Mouse (Mus musculus) erythroblast, embryonic 14.5 days (primary cell): ENCODE results near the gene Cbarp. TPM values are rescaled to one million over a fixed set of nuclear protein-coding genes. Genes with fewer than 3 reads are reported as not detected.

Experiments
- H3K27me3 ChIP-seq: 2 replicates; pipeline ENCODE4 v1.6.1; 2012; ENCODE audit warnings: inconsistent platforms; ENCODE audit not compliant: control insufficient read depth
- H3K36me3 ChIP-seq: 2 replicates; pipeline ENCODE4 v1.6.1; 2012; ENCODE audit warnings: mild to moderate bottlenecking, inconsistent platforms; ENCODE audit not compliant: control insufficient read depth
- H3K4me1 ChIP-seq: 2 replicates; pipeline ENCODE4 v1.6.1; 2012; ENCODE audit warnings: inconsistent platforms; ENCODE audit not compliant: control insufficient read depth
- H3K4me3 ChIP-seq: replicated peaks from 2 replicates; pipeline ENCODE3; 2012; ENCODE audit warnings: moderate library complexity, mild to moderate bottlenecking, inconsistent platforms
- H3K9me3 ChIP-seq: 2 replicates; pipeline ENCODE4 v1.6.1; 2012; ENCODE audit warnings: low read length, inconsistent platforms, mixed read lengths; ENCODE audit not compliant: control insufficient read depth
- GATA1 ChIP-seq: IDR thresholded peaks from 2 replicates; pipeline ENCODE4 v1.6.1; 2012; ENCODE audit warnings: low read length, inconsistent platforms, mixed read lengths
- TAL1 ChIP-seq: IDR thresholded peaks from 3 replicates; pipeline ENCODE4 v1.6.1; 2012; ENCODE audit warnings: low read length, inconsistent platforms, mixed read lengths
- polyA plus RNA-seq: library from polyadenylated mRNA; stranded (reverse); fragments of >175 nt; gene quantifications from 2 replicates; pipeline ENCODE4 v1.2.3, GENCODE M21; 2012

Gene Cbarp
- polyA plus RNA-seq, 1 experiment, result 0.52 TPM

DNA sequence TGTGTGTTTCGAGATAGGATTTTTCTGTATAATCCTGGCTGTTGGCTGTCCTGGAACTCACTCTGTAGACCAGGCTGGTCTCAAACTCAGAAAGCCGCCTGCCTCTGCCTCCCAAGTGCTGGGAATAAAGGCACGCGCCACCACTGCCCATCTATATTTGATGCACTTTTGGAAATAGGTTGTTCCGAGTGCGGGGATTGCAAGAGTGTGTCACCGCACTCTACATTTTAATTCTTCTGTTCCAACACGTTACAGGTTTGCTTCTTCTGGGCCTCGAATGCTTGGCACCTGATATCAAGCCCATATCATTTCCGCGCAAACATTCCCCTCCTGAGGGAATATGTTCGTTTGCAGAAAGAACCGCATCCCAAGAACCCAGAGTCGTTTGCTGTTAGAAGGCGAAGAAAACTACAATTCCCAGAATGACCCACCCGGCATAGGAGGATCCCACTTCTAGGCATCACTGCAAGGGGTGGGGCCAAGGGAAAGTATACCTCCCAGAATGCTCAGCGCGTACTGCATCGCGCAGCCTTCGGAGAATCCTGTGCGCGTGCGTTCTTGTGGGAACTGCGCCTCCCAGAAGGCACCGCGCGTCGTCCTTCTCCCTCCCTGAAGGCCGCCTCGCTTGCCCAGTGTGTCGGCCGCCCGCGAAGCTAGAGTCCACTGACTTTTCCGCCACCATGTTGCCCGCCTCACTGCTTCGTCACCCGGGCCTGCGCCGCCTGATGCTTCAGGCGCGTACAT lies 1.3 kb upstream of the Cbarp start:
- Histone ChIP-seq H3K4me3 (peak overlapping the region; percentile 86), H3K27me3 (peaks cover 34% of the 10 kb centered on the region), H3K4me1 (peaks cover 98% of the 10 kb centered on the region), H3K36me3 (peaks cover 41% of the 10 kb centered on the region), H3K9me3 (peaks cover 2% of the 10 kb centered on the region; the same call in 1 of the 2 replicates)
- TF ChIP-seq GATA1 (no peak), TAL1 (no peak)

DNA sequence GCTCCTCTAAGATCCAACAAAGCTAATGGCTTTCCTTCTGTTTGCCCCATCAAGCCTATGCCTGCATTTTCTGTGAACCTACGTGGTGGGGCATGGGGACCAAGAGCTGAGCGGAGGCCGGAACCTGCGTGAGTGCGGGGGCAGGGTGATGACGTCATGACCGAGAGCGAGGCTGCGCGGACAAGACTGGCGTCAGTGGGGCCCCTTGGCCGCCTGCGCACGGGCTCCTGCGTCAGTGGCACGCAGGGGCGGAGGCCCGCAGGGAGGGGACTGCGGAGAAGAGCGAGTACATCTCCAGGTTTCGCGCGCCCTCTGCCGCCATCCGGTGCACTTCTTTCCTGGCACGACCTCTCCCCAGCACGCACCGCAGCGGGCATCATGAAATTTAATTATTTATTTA lies 608 bp upstream of the Cbarp start:
- Histone ChIP-seq H3K9me3 (peaks cover 5% of the 10 kb centered on the region; the same call in 1 of the 2 replicates), H3K4me3 (peak overlapping the region; percentile 86), H3K27me3 (peaks cover 41% of the 10 kb centered on the region), H3K36me3 (peaks cover 34% of the 10 kb centered on the region), H3K4me1 (peaks cover 96% of the 10 kb centered on the region)
- TF ChIP-seq GATA1, result no peak
- TF ChIP-seq TAL1, result no peak

DNA sequence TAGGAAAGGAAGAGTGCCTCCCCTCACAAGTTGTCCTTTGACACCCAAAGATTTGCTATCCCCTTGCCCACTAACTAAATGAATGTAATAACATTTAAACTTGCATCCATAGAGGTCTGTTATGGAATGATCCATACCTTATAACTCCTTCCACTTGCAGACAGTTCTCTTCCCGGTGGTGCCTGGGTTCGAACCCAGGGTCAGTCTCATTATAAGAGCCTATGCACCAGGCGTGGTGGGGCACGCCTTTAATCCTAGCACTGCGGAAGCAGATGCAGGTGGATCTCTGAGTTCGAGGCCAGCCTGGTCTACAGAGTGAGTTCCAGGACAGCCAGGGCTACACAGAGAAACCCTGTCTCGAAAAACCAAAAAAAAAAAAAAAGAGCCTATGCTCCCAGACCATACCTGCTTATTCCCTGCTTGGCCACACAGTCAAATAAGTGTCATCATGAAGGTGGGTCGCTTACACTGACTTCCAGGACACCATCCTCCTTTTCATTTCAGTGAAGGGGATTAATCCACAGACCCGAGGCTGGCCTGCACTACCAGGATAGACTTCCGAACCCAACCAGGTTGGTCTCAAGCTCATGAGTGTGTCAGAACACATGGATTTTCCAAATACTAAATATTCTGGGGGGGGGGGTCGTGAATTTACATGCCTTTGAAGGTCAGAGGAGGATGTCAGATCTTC lies 515 bp downstream of the Cbarp start:
- TF ChIP-seq TAL1 (no peak), GATA1 (no peak)
- Histone ChIP-seq H3K4me3 (no peak overlapping the region), H3K4me1 (peaks cover 89% of the 10 kb centered on the region), H3K9me3 (peaks cover 7% of the 10 kb centered on the region), H3K27me3 (peaks cover 52% of the 10 kb centered on the region), H3K36me3 (peaks cover 24% of the 10 kb centered on the region)

DNA sequence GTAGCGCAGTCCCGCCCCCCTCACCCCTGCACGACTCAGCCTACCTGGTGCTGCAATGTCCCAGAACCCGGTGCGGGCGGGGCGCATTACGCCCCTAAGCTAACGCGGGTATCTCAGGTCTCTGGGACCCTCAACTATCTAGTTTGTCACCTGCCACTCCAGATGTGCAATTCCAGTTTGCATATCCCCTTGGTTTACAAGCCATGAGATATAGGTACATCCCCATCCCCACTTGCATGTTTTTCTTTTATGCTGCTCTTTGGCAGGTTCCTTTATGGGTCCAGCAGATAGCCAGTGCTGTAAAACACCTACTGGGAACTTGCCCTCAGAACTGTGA lies 1.2 kb downstream of the Cbarp start:
- Histone ChIP-seq H3K4me1 (peaks cover 82% of the 10 kb centered on the region), H3K27me3 (peaks cover 60% of the 10 kb centered on the region)

DNA sequence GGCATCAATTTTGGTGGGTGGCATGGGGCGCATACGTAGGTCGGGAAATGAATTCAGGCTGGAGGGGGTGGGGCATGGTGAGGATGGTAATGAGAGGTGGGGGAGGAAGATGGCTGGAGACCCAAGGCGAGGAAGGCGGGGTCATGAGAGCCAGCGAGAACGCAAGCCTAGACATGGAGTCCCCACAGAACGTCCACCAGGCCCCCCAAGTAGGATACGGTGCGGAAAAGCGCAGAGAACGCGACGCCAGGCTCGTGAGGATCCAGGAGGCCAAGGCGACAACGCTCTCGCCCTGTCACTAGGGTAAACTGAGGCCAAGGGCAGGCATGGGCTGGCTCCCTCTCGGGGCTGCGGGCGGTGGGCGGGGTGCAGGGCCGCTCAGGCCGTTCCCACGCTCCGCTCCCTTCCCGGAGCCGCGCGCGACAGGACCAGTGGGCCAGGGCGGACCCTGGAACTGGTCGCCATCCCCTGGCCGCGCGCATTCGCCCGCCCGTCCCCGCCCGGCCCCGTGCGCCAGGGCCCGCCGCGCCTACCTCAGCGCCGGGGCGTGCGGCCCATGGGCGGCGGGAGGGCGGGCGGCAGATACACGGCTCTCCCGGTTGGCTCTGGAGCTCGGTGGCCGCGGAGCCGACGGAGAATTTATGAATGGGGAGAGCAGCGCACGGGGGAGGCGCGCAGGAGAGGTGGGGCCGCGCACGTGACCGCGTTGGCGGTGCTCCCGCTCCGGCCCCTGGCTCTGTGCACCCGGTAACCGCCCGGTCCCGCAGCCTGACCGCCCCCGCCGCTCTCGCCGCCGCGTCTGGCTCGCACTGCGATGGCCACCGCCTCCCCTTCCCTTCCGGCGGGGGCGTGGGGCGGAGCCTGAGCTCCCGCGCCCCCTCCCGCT lies 1.8 kb downstream of the Cbarp start, which contains the start of gene Atp5d:
Gene Atp5d (plus strand): TSS at position 80 of the 886 bp plus-strand sequence.
- Histone ChIP-seq H3K4me1 (peaks cover 76% of the 10 kb centered on the region), H3K4me3 (peak within 1 kb of the TSS; percentile 67), H3K9me3 (peaks cover 7% of the 10 kb centered on the region), H3K36me3 (peaks cover 11% of the 10 kb centered on the region), H3K27me3 (peaks cover 62% of the 10 kb centered on the region)
- TF ChIP-seq TAL1 (no peak), GATA1 (no peak)

More for the DNA sequence above, 1.2 kb downstream of the Cbarp start:
- no peak for TF ChIP-seq TAL1
- no peak for TF ChIP-seq GATA1
- Histone ChIP-seq H3K36me3 (peaks cover 18% of the 10 kb centered on the region), H3K4me3 (peak overlapping the region; percentile 67), H3K9me3 (peaks cover 7% of the 10 kb centered on the region)

DNA sequence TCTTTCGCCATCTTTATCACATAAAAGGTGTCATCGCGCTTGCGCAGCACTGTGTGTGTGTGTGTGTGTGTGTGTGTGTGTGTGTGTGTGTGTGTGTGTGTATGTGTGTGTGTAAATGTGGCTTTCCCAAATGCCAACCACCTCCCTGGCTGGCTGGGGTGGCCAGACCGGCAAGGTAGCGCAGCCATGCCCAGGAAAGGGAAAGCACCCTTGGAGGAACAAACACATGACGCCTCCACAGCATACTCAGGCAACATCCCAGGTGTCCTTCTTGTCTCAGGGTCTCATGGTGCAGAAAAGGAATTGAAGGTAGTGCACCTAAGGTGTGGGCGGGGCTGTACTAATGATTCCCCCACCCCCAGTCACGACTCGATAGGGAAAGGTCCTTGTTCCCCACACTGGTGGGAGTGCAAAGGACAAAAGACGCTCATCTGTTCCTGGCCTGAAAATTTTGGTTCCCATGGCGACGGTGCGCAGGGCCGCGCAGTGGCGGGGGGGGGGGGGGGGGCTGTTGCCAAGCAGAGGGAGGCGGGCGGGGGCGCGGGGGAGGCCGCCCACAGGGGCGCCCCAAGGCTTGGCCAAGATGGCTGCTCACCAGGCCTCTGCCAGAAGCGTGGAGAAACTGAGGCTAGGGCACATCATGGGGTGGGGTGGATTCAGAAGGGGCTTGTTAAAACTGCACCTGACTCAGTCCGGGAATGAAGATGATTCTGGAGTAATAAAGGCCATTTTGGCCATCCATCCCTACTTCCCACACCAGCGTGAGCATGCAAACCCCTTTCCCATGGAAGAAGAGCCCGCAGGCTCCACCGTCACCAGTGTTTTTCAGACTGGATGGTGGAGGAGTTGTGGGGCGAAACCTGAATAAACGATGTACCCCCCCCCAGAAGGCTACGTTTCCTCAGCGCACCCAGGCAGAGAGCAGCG lies 2.7 kb downstream of the Cbarp start:
- H3K9me3 ChIP-seq, result peaks cover 7% of the 10 kb centered on the region
- TF ChIP-seq TAL1 (no peak), GATA1 (no peak)
- peaks cover 62% of the 10 kb centered on the region for H3K27me3 ChIP-seq
- peaks cover 12% of the 10 kb centered on the region for H3K36me3 ChIP-seq
- H3K4me1 ChIP-seq, result peaks cover 75% of the 10 kb centered on the region
- H3K4me3 ChIP-seq, result peak overlapping the region; percentile 67

DNA sequence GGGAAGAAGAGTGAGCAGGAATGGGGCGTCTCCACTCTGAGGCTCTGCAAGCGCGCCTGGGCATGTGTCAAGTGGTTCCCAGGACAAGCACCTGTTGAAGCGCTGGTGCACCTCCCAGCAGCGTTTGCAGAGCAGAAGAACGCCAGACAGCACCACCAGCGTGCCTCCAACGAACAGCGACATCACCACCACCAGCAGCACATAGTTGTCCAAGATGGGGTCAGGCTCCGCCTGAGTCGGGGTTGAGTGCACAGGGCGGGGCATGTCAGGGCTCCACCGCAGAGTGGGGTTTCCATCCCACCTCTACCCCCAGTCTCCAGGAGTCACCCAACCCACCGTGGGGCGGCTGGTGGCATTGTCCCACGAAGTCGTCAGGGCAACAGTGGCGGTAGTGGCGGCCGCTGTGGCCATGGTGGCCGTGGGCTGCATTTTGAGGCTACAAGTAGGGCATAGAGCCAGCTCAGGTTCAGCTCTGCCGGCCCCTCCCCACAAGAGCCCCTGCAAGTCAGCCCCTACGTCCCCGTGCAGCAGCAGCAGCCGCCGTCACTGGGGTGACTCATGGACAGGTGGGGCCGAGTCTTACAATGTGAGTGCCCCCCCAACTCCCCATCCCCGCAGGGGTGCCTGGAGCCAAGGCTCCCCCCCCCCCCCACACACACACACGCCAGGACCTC lies 3.5 kb downstream of the Cbarp start:
- Histone ChIP-seq H3K4me3 (peak overlapping the region; percentile 45), H3K36me3 (peaks cover 17% of the 10 kb centered on the region), H3K4me1 (peaks cover 73% of the 10 kb centered on the region), H3K9me3 (peaks cover 7% of the 10 kb centered on the region), H3K27me3 (peaks cover 62% of the 10 kb centered on the region)
- TF ChIP-seq GATA1 (no peak), TAL1 (no peak)
